Mouse (Mus musculus) Patski (cell line): ENCODE measurements around the gene Grm3. TPM values are rescaled to one million over a fixed set of nuclear protein-coding genes. Genes with fewer than 3 reads are reported as not detected.

Experiments
- ATAC-seq: fragments of 100-300 bp; one replicate; pipeline ENCODE4 v1.8.0; 2021
- CTCF ChIA-PET: fragments of 350-600 bp; sonication (Branson Sonifier 250); formaldehyde crosslinking; loops from one replicate; lab custom pipeline; 2022; ENCODE audit warnings: inconsistent platforms; lab: Charles Lee
- POLR2A ChIA-PET: fragments of 350-600 bp; sonication (Branson Sonifier 250); formaldehyde crosslinking; loops from one replicate; lab custom pipeline; 2022; ENCODE audit warnings: antibody characterized with exemption, inconsistent platforms; lab: Charles Lee
- DNase-seq: peaks from one replicate; pipeline ENCODE4 v3.0.0-alpha.2; 2011; ENCODE audit warnings: low read depth, low spot score
- H3K27me3 ChIP-seq: fragments of 371-371 bp; one replicate; pipeline ENCODE4 v1.5.1; 2021
- CTCF ChIP-seq: fragments of 100-300 bp; IDR thresholded peaks from one replicate; pipeline ENCODE4 v1.5.1; 2021
- in situ Hi-C: fragments of 300-500 bp; cut with MboI; formaldehyde crosslinking; loops from 3 replicates; pipeline ENCODE4 v1.11.1; 2018; ENCODE audit warnings: low pct_unique_long_range_greater_than_20kb, mixed read lengths
- polyA plus RNA-seq: library from polyadenylated mRNA; unstranded; gene quantifications from one replicate; pipeline ENCODE4 v1.2.3, GENCODE M21; 2021

Gene Grm3
- polyA plus RNA-seq, 1 experiment from 2014 or later: 0.15 TPM

DNA sequence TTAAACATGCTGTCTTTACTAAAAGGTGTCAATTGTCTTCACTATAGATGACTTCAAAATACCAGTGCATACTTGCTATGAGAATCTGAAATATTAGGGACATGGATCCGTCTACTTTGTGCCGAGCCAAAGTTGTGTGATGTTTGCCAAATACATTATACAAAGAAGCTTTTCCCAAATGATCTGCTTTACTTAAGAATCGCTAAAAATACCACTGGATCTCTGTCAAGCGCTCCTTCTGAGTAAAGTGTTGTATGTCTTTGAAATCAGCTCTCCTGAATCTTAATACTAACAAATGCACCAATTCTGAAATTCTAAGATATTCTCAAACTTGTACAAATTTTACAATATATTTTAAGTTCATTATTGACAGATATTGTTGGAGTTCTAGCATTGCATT, 100.6 kb downstream of the Grm3 start:
- POLR2A ChIA-PET: no interaction called here
- ATAC-seq (no peak), DNase-seq (no peak)
- no peak for TF ChIP-seq CTCF
- CTCF ChIA-PET: interaction anchor here (1.8 kb wide), 1 partner anchor 9 kb away, joined by 4 read pairs; no protein-coding TSS in a partner anchor
- in situ Hi-C loops: no loop called here
- no peaks in the 10 kb centered on the region for H3K27me3 ChIP-seq

DNA sequence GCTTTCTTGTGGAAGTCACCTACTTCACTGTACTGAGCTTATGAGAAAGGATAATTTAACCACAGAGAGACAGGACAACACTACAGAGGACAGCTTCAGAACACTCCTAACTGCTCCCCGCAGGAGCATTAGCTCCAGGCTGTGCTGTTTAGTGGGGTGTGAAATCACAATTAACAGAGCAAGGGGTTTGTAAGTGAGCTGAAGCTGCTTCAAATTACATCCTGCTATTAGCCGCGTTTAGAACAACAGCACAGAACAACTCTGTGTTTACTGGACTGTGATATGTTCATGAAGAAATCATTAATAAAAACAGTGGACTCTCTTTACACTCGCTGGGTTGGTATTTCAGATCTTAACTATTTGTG, 101.9 kb downstream of the Grm3 start:
- peak; percentile 73 for DNase-seq
- no peak for TF ChIP-seq CTCF
- in situ Hi-C loops: no loop called here
- POLR2A ChIA-PET: no interaction called here
- no peaks in the 10 kb centered on the region for H3K27me3 ChIP-seq
- CTCF ChIA-PET: interaction anchor here (0.8 to 1.8 kb wide), 2 partner anchors 10 to 16 kb away, joined by 3 to 4 read pairs; no protein-coding TSS in a partner anchor
- peak; percentile 92 for ATAC-seq

DNA sequence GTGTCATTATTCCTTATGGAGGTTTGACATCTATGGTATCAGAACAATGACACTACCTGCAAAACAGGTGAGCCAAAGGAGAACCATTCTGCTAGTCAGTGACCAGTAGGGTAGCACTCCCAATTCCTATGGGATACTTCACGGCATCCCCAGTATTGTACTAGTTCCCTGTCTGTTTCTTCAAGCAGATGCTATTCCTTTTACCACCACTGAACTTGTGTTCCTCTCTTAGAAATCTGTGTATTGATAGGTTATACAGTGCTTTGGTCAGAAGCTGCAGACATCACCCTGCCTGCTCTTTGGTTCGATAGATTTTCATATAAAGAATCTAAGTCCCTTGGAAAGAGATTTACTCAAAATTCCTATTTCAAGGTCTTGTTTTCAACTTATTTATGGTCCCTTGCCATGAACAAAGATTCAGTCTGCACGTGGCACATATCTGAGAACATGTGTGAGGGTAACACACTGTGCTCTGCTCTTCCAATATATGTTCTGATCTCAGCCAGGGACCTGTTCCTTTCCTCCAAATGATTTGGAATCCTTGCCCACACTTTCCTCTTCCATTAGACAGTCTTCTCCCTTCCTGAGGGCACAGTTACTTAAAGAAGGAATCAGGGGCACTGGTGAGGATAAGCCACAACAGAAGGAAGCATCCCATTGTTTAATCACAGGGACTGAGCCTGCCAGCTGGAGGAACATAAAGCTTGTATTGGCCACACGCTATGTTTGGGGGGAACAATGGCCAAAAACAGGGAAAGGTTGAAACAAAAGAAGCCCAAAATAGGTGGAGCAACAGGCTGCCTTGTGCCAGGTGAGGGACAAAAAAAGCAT, 102.5 kb downstream of the Grm3 start:
- ATAC-seq (peak; percentile 12), DNase-seq (no peak)

DNA sequence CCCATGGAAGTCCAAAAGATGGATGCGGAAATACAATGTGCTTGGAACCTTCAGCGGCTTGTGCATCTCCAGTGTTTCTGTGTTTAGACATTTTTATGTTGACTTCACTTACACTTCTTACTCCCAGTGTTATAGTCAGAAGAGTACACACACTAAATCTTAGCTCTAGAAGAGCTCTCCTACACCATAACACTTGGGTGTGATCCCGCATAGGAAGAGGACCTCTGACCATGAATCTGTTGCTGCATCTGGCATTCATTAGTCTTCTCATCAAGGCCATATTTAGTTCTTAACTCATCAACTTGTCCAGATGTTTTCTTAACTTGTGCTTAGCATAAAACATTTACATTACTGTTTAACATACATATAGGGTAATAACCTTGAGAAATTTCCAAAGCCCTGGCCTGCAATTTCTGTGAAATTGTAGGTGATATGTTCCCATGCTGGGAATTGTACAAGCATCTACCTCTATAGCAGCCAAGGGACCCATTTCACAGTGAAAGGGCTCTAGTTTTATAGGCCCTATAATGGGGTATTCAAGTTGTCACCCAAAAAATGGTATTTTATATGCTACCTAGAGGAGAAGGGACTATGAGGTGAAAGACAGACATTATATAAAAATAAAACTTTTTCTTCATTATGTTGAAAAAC, 103.4 kb downstream of the Grm3 start:
- no peaks in the 10 kb centered on the region for H3K27me3 ChIP-seq
- no peak for DNase-seq
- no peak for TF ChIP-seq CTCF
- no peak for ATAC-seq
- in situ Hi-C loops: no loop called here
- ChIA-PET CTCF (no interaction called here), POLR2A (no interaction called here)

More for the DNA sequence above, 102.5 kb downstream of the Grm3 start:
- CTCF ChIA-PET: interaction anchor here (0.8 to 1.8 kb wide), 2 partner anchors 11 to 16 kb away, joined by 3 to 4 read pairs; no protein-coding TSS in a partner anchor
- POLR2A ChIA-PET: no interaction called here
- H3K27me3 ChIP-seq: no peaks in the 10 kb centered on the region
- in situ Hi-C loops: no loop called here
- no peak for TF ChIP-seq CTCF

DNA sequence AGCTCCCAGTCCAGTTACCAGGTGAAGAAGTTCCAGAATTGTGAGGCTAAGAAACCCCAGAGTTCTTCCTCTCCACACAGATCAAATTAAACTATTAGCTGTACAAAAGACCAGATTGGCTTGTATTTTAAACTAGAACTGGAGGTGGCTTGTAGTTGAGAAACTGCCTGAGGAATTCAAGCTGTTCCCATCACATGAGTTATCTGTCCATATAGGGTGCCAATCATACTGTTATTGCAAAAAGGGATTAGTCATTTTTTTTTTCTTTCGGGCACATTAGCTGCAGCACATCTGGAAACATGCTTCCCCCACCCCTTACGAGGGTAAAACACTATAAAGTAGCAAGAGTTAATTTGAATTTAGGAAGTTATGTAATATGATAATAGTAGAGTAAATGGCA, 145.9 kb downstream of the Grm3 start:
- ATAC-seq: no peak
- ChIA-PET POLR2A (no interaction called here), CTCF (no interaction called here)
- H3K27me3 ChIP-seq: peaks cover 3% of the 10 kb centered on the region
- no peak for TF ChIP-seq CTCF
- DNase-seq: no peak
- in situ Hi-C loops: no loop called here

DNA sequence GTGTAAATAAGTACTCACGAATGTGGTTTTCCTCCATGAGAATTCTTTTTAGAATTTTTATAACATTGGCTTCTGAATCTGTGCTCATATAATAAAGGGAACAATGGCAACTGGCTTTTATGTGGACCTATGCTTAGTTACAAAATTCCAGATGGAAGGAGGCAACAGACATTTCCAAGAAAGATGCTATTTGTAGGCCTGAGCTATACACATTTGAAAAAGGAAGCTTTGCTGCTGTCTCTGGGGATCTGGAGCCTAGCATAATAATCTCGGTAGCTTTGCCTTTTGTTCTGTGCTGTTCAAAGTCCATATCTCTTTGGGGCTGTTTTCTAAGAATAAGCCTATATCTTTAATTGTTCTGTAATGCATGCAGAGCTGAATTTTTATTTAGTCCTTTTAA, 146.4 kb downstream of the Grm3 start:
- ATAC-seq (no peak), DNase-seq (no peak)
- in situ Hi-C loops: no loop called here
- H3K27me3 ChIP-seq: peaks cover 3% of the 10 kb centered on the region
- no peak for TF ChIP-seq CTCF
- ChIA-PET POLR2A (no interaction called here), CTCF (no interaction called here)

DNA sequence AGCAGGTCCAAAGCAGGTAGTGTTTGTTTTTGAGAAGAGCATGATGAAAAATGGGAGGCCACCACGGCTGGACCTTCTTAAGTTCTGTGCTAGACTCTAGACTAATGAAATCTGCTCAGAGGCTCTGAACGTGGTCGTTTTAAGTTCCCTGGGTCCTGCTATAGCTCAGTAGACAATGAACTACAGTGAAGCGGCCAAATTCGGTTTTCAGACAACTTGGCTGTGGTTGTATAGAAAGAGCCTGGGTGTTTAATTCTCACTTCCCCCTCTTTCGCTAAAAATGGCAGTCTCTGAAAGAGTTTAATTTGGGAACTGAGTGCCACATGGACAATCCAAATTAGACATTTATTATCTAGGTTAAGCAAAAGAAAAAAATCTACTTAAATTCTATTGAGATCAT, 154.0 kb downstream of the Grm3 start:
- ATAC-seq (no peak), DNase-seq (no peak)
- POLR2A ChIA-PET: no interaction called here
- CTCF ChIA-PET: interaction anchor here (0.7 kb wide), 1 partner anchor 15 kb away, joined by 3 read pairs; no protein-coding TSS in a partner anchor
- H3K27me3 ChIP-seq: no peaks in the 10 kb centered on the region
- no peak for TF ChIP-seq CTCF
- in situ Hi-C loops: no loop called here

DNA sequence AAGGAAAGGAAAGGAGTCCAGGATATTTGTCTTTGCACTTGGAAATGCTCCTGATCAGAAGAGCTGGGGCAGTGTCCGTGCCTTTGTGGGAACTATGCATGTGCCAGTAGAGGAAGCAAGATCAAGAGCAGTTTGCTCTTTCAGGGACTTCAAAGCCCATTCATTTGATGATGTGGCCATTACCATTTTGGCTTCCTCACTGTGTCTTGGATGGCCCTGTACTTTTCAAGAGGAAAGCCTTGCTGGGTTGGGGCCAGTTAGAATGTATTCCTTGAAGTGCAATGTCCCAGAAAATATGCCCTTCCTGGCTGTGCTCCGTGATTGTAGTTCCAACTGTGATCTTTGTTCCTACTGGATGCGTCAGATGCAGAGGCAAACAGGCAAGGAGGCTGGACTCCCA, 167.3 kb downstream of the Grm3 start:
- ATAC-seq: no peak
- no peak for TF ChIP-seq CTCF
- ChIA-PET CTCF (no interaction called here), POLR2A (no interaction called here)
- in situ Hi-C loops: no loop called here
- DNase-seq: no peak
- no peaks in the 10 kb centered on the region for H3K27me3 ChIP-seq

DNA sequence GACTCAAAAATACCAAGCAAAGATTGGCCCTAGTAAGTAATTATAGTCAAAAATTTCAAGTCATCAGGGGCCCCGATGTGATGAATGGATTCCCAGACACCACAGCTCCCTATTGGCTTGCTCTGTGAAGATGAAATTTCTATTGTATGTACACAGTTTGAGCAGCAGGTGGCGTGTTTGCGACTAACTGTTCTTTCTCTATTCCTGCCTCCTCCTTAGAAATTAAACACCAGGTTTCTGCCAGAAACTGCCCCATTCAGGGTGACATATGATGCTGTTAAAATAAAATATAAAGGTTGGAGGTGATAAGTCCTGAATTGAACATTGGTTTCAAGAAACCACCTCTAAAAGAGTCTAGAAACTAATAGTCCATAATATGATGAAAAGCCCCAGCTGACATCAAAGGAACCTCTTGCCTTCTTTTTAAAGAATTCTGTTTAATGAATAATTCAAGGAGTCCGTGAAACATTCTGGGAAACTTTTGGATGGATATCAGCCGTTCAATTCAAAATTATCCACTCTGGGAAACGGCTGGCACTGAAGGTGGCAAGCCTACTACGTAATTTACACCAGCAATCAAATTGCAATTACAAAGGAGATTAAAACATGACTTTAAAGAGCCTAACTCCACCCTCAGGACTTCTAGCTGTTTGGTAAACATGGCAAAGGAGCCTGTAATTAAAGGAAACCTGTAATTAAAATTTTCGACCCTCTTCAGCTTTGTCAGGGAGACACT, 184.0 kb downstream of the Grm3 start:
- ATAC-seq (no peak), DNase-seq (no peak)
- POLR2A ChIA-PET: no interaction called here
- H3K27me3 ChIP-seq: no peaks in the 10 kb centered on the region
- TF ChIP-seq CTCF: peak; percentile 48
- in situ Hi-C loops: no loop called here
- CTCF ChIA-PET: interaction anchor here (0.7 to 1.5 kb wide), 4 partner anchors 9 to 28 kb away, joined by 3 to 4 read pairs (median 4); no protein-coding TSS in a partner anchor

DNA sequence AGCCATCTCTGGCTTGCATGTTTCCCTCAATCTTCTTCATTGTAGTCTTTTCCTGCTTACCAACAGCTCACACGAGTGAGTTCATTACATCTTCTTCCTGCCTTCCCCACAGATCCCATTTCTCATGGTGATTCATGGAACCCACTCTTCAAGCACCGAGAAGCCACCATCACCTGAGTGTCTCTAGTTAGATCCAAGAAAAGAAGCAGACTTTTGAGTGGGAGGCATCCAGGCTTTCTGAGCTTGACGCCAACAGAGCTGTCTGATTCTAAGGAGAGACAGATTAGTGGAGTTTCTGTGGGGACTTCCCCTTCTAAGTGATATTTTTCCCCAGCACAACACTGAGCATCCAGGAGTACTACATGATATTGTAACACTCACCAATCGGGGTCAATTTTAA, 199.5 kb downstream of the Grm3 start:
- TF ChIP-seq CTCF: no peak
- CTCF ChIA-PET: interaction anchor here (1.0 kb wide), 1 partner anchor 11 kb away, joined by 3 read pairs; no protein-coding TSS in a partner anchor
- no peak for DNase-seq
- H3K27me3 ChIP-seq: no peaks in the 10 kb centered on the region
- no peak for ATAC-seq
- in situ Hi-C loops: no loop called here
- POLR2A ChIA-PET: no interaction called here
